10 mouse cellular contexts compared by ENCODE assay signal in the genomic region with DNA sequence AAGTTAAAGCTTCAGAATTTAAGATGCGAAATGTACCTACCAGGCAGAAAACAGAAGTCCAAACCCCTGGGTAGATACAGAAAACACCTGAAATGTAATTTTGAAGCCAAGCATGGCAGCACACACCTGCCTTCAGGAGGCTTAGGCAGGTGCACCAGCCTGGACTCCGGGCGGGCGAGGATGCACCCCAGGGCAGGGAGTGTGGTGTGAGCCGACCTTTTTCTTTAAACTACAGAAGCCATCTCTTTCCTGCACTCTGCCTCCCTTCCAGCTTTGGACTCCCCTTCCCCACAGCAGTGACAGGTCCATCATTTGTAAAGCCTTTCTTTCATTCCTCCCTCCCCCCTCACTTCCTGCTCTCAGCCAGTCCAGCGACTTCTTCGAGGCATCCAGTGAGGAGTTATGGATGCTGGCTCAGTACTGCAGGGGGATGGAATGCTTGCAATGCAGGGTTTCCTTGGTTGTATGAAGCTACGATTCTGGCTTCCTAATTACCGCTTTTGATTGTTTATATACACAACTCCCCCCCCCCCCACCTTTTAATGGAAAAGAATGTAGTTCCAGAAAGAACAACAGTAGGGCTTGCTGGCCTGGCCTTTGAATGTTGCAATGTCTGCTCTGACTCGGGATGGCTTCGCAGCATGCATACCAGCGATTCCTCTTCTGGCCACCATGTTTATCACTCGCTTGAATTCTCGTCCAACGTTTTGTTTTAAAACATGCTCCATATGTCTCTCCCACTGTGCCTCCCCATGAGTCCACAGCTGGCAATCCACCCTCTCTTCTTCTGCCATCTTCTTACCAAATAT. TPM values are rescaled to one million over a fixed set of nuclear protein-coding genes. Genes with fewer than 3 reads are reported as not detected.
DNase-seq lines count a peak whose midpoint lies in the region; ATAC-seq and TF ChIP-seq lines count a peak whose summit lies in the region.
"Had no signal": no experiment of that assay in that cellular context is flagged by ENCODE, and none has a peak within 500 bp of the region (broad histone marks: within the 10 kb centered on the region; RNA-seq: fewer than 3 reads in every experiment).

No protein-coding gene starts in this region.

- no peaks in the 10 kb centered on the region for H3K36me3 ChIP-seq in forebrain, embryonic 11.5 days (ENCODE audit: control insufficient read depth, insufficient read depth, low read length)
- H3K36me3 ChIP-seq in forebrain, embryonic 15.5 days: no peaks in the 10 kb centered on the region
- H3K36me3 ChIP-seq in lung, embryonic 14.5 days (ENCODE audit: insufficient read depth): no peaks in the 10 kb centered on the region; the same call in 1 of the 2 replicates
- H3K36me3 ChIP-seq: neural tube, embryonic 13.5 days had no signal

- intact Hi-C loops in left cerebral cortex, postnatal 25 days (cut with DNase I): no loop called here

- no peak overlapping the region for H3K4me3 ChIP-seq in forebrain, embryonic 11.5 days (ENCODE audit: low read depth, low read length)
- H3K4me3 ChIP-seq in forebrain, embryonic 15.5 days: no peak overlapping the region
- 0 out of 2 replicates have a peak overlapping the region, but pooled peaks have one; percentile 3 for H3K4me3 ChIP-seq in lung, embryonic 14.5 days (ENCODE audit: low read depth, low read length)
- H3K4me3 ChIP-seq: neural tube, embryonic 13.5 days had no signal

- H3K9ac ChIP-seq in forebrain, embryonic 11.5 days (ENCODE audit: low read length): no peak overlapping the region
- no peak overlapping the region for H3K9ac ChIP-seq in forebrain, embryonic 15.5 days (replicated peaks)
- no peak overlapping the region for H3K9ac ChIP-seq in lung, embryonic 14.5 days
- H3K9ac ChIP-seq: neural tube, embryonic 13.5 days had no signal

- 48% methylated on average over 15 of the region's 15 CpGs for WGBS in forebrain, embryonic 11.5 days
- 49% methylated on average over 15 of the region's 15 CpGs for WGBS in forebrain, embryonic 15.5 days
- 17% methylated on average over 15 of the region's 15 CpGs for WGBS in lung, embryonic 14.5 days

- no peak overlapping the region for H3K4me2 ChIP-seq in forebrain, embryonic 11.5 days (ENCODE audit: low read depth, low read length, severe bottlenecking)
- H3K4me2 ChIP-seq in forebrain, embryonic 15.5 days (replicated peaks): no peak overlapping the region
- H3K4me2 ChIP-seq in lung, embryonic 14.5 days: peak overlapping the region; percentile 40
- H3K4me2 ChIP-seq: neural tube, embryonic 13.5 days had no signal

- H3K9me3 ChIP-seq in forebrain, embryonic 11.5 days (ENCODE audit: control insufficient read depth, low read length): no peaks in the 10 kb centered on the region
- no peaks in the 10 kb centered on the region for H3K9me3 ChIP-seq in forebrain, embryonic 15.5 days
- no peaks in the 10 kb centered on the region for H3K9me3 ChIP-seq in lung, embryonic 14.5 days (ENCODE audit: low read depth, low read length)
- H3K9me3 ChIP-seq: neural tube, embryonic 13.5 days had no signal

- DNase-seq in forebrain, embryonic 11.5 days (ENCODE audit: low spot score): no peak
- DNase-seq in lung, embryonic 14.5 days: peak; percentile 85
- no peak for DNase-seq in lung, postnatal 14 days
- DNase-seq in induced T-regulatory cell, adult 2 months (ENCODE audit: low read depth): peak; percentile 41
- peak; percentile 23 for DNase-seq in retina, postnatal 1 day
- DNase-seq in left cerebral cortex, postnatal 25 days (ENCODE audit: low spot score in 2 of 2): no peak
- no peak for DNase-seq in gastrocnemius, adult 8-10 months (ENCODE audit: low spot score in 2 of 2)

- H3K4me1 ChIP-seq in forebrain, embryonic 11.5 days (replicated peaks; ENCODE audit: control insufficient read depth, insufficient read depth, low read length): no peaks in the 10 kb centered on the region; the same call in 1 of the 2 replicates
- H3K4me1 ChIP-seq in forebrain, embryonic 15.5 days: peaks cover 4% of the 10 kb centered on the region; the same call in 1 of the 2 replicates
- peaks cover 16% of the 10 kb centered on the region for H3K4me1 ChIP-seq in lung, embryonic 14.5 days (ENCODE audit: insufficient read depth)

- H3K27ac ChIP-seq in forebrain, embryonic 11.5 days (ENCODE audit: low read depth, low read length): 0 out of 2 replicates have a peak overlapping the region, but pooled peaks have one; percentile 27
- H3K27ac ChIP-seq in forebrain, embryonic 15.5 days (replicated peaks): no peak overlapping the region
- H3K27ac ChIP-seq in lung, embryonic 14.5 days (ENCODE audit: low read depth): peak overlapping the region; percentile 86
- H3K27ac ChIP-seq: neural tube, embryonic 13.5 days had no signal

- ATAC-seq in forebrain, embryonic 11.5 days (replicated peaks; ENCODE audit: low FRiP score): no peak
- ATAC-seq in forebrain, embryonic 15.5 days (replicated peaks): no peak
- ATAC-seq in lung, embryonic 14.5 days (ENCODE audit: insufficient read depth): peak; percentile 85
- ATAC-seq: CD4-positive, CD25-positive, alpha-beta regulatory T cell, adult 4 months had no signal

- no peaks in the 10 kb centered on the region for H3K27me3 ChIP-seq in forebrain, embryonic 11.5 days (ENCODE audit: control insufficient read depth, insufficient read depth, low read length)
- no peaks in the 10 kb centered on the region for H3K27me3 ChIP-seq in forebrain, embryonic 15.5 days
- H3K27me3 ChIP-seq in lung, embryonic 14.5 days (ENCODE audit: insufficient read depth, low read length): no peaks in the 10 kb centered on the region
- H3K27me3 ChIP-seq: neural tube, embryonic 13.5 days had no signal

- no peak; the same call in 1 of the 2 replicates for TF ChIP-seq CTCF in lung, embryonic 14.5 days (IDR thresholded peaks at IDR 0.05; ENCODE audit: low read depth)

RNA-seq across cellular contexts. Expression of gene Tubd1, which starts 26.5 kb away (rescaled TPM):
- 13.9 TPM in 2 replicates for polyA plus RNA-seq in forebrain, embryonic 11.5 days (2014; fragmentation: Nextera tagmentation; extraction: Ambion mirVana)
- polyA plus RNA-seq in forebrain, embryonic 15.5 days (2015; fragmentation: Nextera tagmentation; extraction: Ambion mirVana): 8.8 and 8.9 TPM in 2 replicates
- polyA plus RNA-seq in lung, embryonic 14.5 days (2014; fragmentation: Nextera tagmentation; extraction: Ambion mirVana): 14.2 and 14.7 TPM in 2 replicates
- total RNA-seq in left cerebral cortex, postnatal 25 days (2021): 1 to 10 TPM; 5.3 to 6.8 TPM
- 1 to 10 TPM; 6.3 to 7.1 (median 6.7) TPM for total RNA-seq in gastrocnemius, adult 8-10 months (2022)

RNA-seq across cellular contexts. Expression of gene Rps6kb1, which starts 26.6 kb away (rescaled TPM):
- polyA plus RNA-seq in forebrain, embryonic 11.5 days (2014; fragmentation: Nextera tagmentation; extraction: Ambion mirVana): 62.2 and 66.4 TPM in 2 replicates
- polyA plus RNA-seq in forebrain, embryonic 15.5 days (2015; fragmentation: Nextera tagmentation; extraction: Ambion mirVana): 63.1 and 63.8 TPM in 2 replicates
- 58.8 and 66.5 TPM in 2 replicates for polyA plus RNA-seq in lung, embryonic 14.5 days (2014; fragmentation: Nextera tagmentation; extraction: Ambion mirVana)
- 10 to 100 TPM; 34.1 to 38.1 TPM for total RNA-seq in left cerebral cortex, postnatal 25 days (2021)
- total RNA-seq in gastrocnemius, adult 8-10 months (2022): 10 to 100 TPM; 17.3 to 27.4 (median 20.1) TPM

Comparison
In these comparisons a context has a peak if more than half of its experiments do, and no peak if none do; other contexts are left out.
1. DNase-seq: peak in lung, embryonic 14.5 days (single experiment), induced T-regulatory cell, adult 2 months (single experiment) and retina, postnatal 1 day (single experiment); none in forebrain, embryonic 11.5 days (single experiment), lung, postnatal 14 days (single experiment), left cerebral cortex, postnatal 25 days (0 of 2) and gastrocnemius, adult 8-10 months (0 of 2).